Mouse (Mus musculus): ENCODE results near the gene Nme3. TPM values are rescaled to one million over a fixed set of nuclear protein-coding genes. Genes with fewer than 3 reads are reported as not detected.
A peak's percentile ranks its signal among the peaks of the same experiment; 100 is the strongest.
"Not testable (repeated sequence)": the region's sequence is repeated elsewhere in the genome, so short reads cannot be mapped to it uniquely, and the experiment has no call there.

The Nme3 gene
- total and polyA plus RNA-seq, 2 experiments from 2014 or later = 67.0 to 92.6 TPM

GRCm38 (mm10) chr17:24935666-24936065, 39.4 kb downstream of the Nme3 start:
- Histone ChIP-seq H3K4me2 (ENCODE audit: low read depth, low read length) (peak overlapping the region; percentile 77), H3K4me3 (ENCODE audit: low read length) (peak overlapping the region; percentile 83), H3K9me3 (ENCODE audit: low read length) (no peaks in the 10 kb centered on the region), H3K27ac (no peak overlapping the region), H3K9ac (replicated peaks; ENCODE audit: low read length) (peak overlapping the region; percentile 83), H3K27me3 (ENCODE audit: insufficient read depth, low read length) (no peaks in the 10 kb centered on the region), H3K4me1 (ENCODE audit: insufficient read depth, low read length) (peaks cover 13% of the 10 kb centered on the region), H3K36me3 (ENCODE audit: insufficient read depth, low read length) (no peaks in the 10 kb centered on the region)
- ATAC-seq (no peak), DNase-seq (ENCODE audit: low spot score) (no peak)
- TF ChIP-seq CTCF (IDR thresholded peaks at IDR 0.05; ENCODE audit: low read depth) = no peak

GRCm38 (mm10) chr17:24936259-24937237, 40.2 kb downstream of the Nme3 start, which contains the start of gene Mapk8ip3:
Mapk8ip3 (minus strand) TSS chr17:24936977.
- Histone ChIP-seq H3K27ac (peak within 1 kb of the TSS; percentile 92), H3K9me3 (ENCODE audit: low read length) (no peaks in the 10 kb centered on the region), H3K36me3 (ENCODE audit: insufficient read depth, low read length) (no peaks in the 10 kb centered on the region), H3K9ac (replicated peaks; ENCODE audit: low read length) (peak within 1 kb of the TSS; percentile 83), H3K27me3 (ENCODE audit: insufficient read depth, low read length) (no peaks in the 10 kb centered on the region), H3K4me3 (ENCODE audit: low read length) (peak within 1 kb of the TSS; percentile 83), H3K4me2 (ENCODE audit: low read depth, low read length) (peak within 1 kb of the TSS; percentile 77), H3K4me1 (ENCODE audit: insufficient read depth, low read length) (peaks cover 13% of the 10 kb centered on the region)
- DNase-seq (ENCODE audit: low spot score) = peak; percentile 97
- under 1% methylated on average over 78 of the region's 78 CpGs for WGBS
- peak; percentile 98 for ATAC-seq
- peak; percentile 32 for TF ChIP-seq CTCF (IDR thresholded peaks at IDR 0.05; ENCODE audit: low read depth)

DNA sequence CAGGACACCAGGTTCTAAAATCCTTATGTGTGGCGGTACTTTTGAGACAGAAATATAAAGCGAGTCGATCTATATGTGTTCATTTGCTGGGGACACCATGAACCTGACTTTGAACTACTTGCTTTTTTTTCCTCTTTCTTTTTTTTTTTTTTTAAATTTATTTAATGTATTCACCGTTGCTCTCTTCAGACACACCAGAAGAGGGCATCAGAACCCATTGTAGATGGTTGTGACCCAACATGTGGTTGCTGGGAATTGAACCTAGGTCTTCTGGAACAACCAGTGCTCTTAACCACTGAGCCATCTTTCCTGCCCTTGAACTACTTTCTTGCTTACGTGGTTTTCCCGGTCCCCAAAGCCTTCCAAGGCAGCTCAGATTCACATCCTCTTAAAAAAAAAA, 41.0 kb downstream of the Nme3 start:
- 44% methylated on average over 6 of the region's 6 CpGs for WGBS
- Histone ChIP-seq H3K27me3 (ENCODE audit: insufficient read depth, low read length) (no peaks in the 10 kb centered on the region), H3K4me2 (ENCODE audit: low read depth, low read length) (peak overlapping the region; percentile 77), H3K9ac (replicated peaks; ENCODE audit: low read length) (peak overlapping the region; percentile 83), H3K27ac (peak overlapping the region; percentile 92), H3K36me3 (ENCODE audit: insufficient read depth, low read length) (no peaks in the 10 kb centered on the region), H3K4me1 (ENCODE audit: insufficient read depth, low read length) (peaks cover 13% of the 10 kb centered on the region), H3K4me3 (ENCODE audit: low read length) (peak overlapping the region; percentile 83), H3K9me3 (ENCODE audit: low read length) (no peaks in the 10 kb centered on the region)
- ATAC-seq = no peak
- peak; percentile 46 for TF ChIP-seq CTCF (IDR thresholded peaks at IDR 0.05; ENCODE audit: low read depth)
- no peak for DNase-seq (ENCODE audit: low spot score)

DNA sequence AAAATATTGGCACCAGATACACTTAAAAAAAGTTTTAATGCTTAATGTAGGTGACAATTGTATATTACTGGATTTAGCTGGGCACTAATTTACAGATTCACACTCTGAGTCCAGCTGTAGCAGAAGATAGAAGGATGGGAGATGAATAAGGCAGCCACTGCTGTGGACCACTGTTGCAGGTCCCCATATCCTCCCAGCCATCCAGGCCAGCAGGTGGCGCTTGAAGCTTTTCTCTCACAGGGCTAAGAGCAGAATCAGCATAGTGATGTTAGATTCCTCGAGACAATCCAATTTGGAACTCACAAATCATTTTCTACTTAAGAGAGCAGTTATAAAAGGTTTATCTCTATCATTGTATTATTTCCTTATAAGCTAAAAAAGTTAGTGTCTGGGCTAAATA, 46.2 kb downstream of the Nme3 start:
- TF ChIP-seq CTCF (IDR thresholded peaks at IDR 0.05; ENCODE audit: low read depth) = peak; percentile 72
- not testable (repeated sequence) for H3K27ac ChIP-seq; H3K27me3 ChIP-seq (ENCODE audit: insufficient read depth, low read length); H3K36me3 ChIP-seq (ENCODE audit: insufficient read depth, low read length); H3K4me3 ChIP-seq (ENCODE audit: low read length); H3K4me2 ChIP-seq (ENCODE audit: low read depth, low read length); H3K9me3 ChIP-seq (ENCODE audit: low read length); H3K9ac ChIP-seq (replicated peaks; ENCODE audit: low read length); H3K4me1 ChIP-seq (ENCODE audit: insufficient read depth, low read length)
- 17% methylated on average over 2 of the region's 2 CpGs for WGBS
- ATAC-seq (peak; percentile 77), DNase-seq (ENCODE audit: low spot score) (peak; percentile 15)

- ATAC-seq (no peak), DNase-seq (ENCODE audit: low spot score) (no peak)
- TF ChIP-seq CTCF (IDR thresholded peaks at IDR 0.05; ENCODE audit: low read depth) = no peak
- Histone ChIP-seq H3K36me3 (ENCODE audit: insufficient read depth, low read length) (peaks cover 13% of the 10 kb centered on the region), H3K9me3 (ENCODE audit: low read length) (no peaks in the 10 kb centered on the region), H3K27me3 (ENCODE audit: insufficient read depth, low read length) (no peaks in the 10 kb centered on the region), H3K4me1 (ENCODE audit: insufficient read depth, low read length) (no peaks in the 10 kb centered on the region), H3K4me2 (ENCODE audit: low read depth, low read length) (no peak overlapping the region), H3K27ac (no peak overlapping the region), H3K9ac (replicated peaks; ENCODE audit: low read length) (no peak overlapping the region), H3K4me3 (ENCODE audit: low read length) (no peak overlapping the region)
- WGBS = 88% methylated on average over 7 of the region's 7 CpGs
These were observed 46.7 kb downstream of the Nme3 start for GRCm38 (mm10) chr17:24943036-24943435.

- H3K4me2 ChIP-seq (ENCODE audit: low read depth, low read length); H3K27me3 ChIP-seq (ENCODE audit: insufficient read depth, low read length); H3K4me3 ChIP-seq (ENCODE audit: low read length); H3K27ac ChIP-seq; ATAC-seq; H3K9me3 ChIP-seq (ENCODE audit: low read length); H3K9ac ChIP-seq (replicated peaks; ENCODE audit: low read length); H3K4me1 ChIP-seq (ENCODE audit: insufficient read depth, low read length); DNase-seq (ENCODE audit: low spot score): not testable (repeated sequence)
- peaks cover 19% of the 10 kb centered on the region for H3K36me3 ChIP-seq (ENCODE audit: insufficient read depth, low read length)
- WGBS = 85% methylated on average over 1 of the region's 1 CpGs
These were observed 47.3 kb downstream of the Nme3 start for GRCm38 (mm10) chr17:24943589-24943988.

Other genes with a start within 250 kb of the Nme3 start
- gene Slc9a3r2, start 246.2 kb upstream of the Nme3 start, total RNA-seq (2014; rRNA removed) = 72.8 and 91.1 TPM in 2 replicates
- 57.6 and 60.6 TPM in 2 replicates for gene Slc9a3r2, start 246.2 kb upstream of the Nme3 start, polyA plus RNA-seq (2015; fragmentation: Nextera tagmentation; extraction: Ambion mirVana)
- 0.78 TPM in 1 of 2 replicates, not detected in the other for gene Npw, start 238.0 kb upstream of the Nme3 start, total RNA-seq (2014; rRNA removed)
- gene Npw, start 238.0 kb upstream of the Nme3 start, polyA plus RNA-seq (2015; fragmentation: Nextera tagmentation; extraction: Ambion mirVana) = 0.65 and 0.81 TPM in 2 replicates
- 40.9 and 47.0 TPM in 2 replicates for gene Zfp598, start 226.8 kb upstream of the Nme3 start, total RNA-seq (2014; rRNA removed)
- gene Zfp598, start 226.8 kb upstream of the Nme3 start, polyA plus RNA-seq (2015; fragmentation: Nextera tagmentation; extraction: Ambion mirVana) = 14.2 and 14.6 TPM in 2 replicates
- 331 and 347 TPM in 2 replicates for gene Syngr3, start 206.5 kb upstream of the Nme3 start, total RNA-seq (2014; rRNA removed)
- 280 and 294 TPM in 2 replicates for gene Syngr3, start 206.5 kb upstream of the Nme3 start, polyA plus RNA-seq (2015; fragmentation: Nextera tagmentation; extraction: Ambion mirVana)
- gene Gfer, start 200.3 kb upstream of the Nme3 start, total RNA-seq (2014; rRNA removed) = 21.1 and 26.1 TPM in 2 replicates
- gene Gfer, start 200.3 kb upstream of the Nme3 start, polyA plus RNA-seq (2015; fragmentation: Nextera tagmentation; extraction: Ambion mirVana) = 39.7 and 41.4 TPM in 2 replicates
- 6.1 and 8.1 TPM in 2 replicates for gene Noxo1, start 200.3 kb upstream of the Nme3 start, total RNA-seq (2014; rRNA removed)
- gene Noxo1, start 200.3 kb upstream of the Nme3 start, polyA plus RNA-seq (2015; fragmentation: Nextera tagmentation; extraction: Ambion mirVana) = 1.4 and 2.2 TPM in 2 replicates
- 53.2 and 55.2 TPM in 2 replicates for gene Tbl3, start 188.8 kb upstream of the Nme3 start, total RNA-seq (2014; rRNA removed)
- gene Tbl3, start 188.8 kb upstream of the Nme3 start, polyA plus RNA-seq (2015; fragmentation: Nextera tagmentation; extraction: Ambion mirVana) = 43.5 and 49.2 TPM in 2 replicates
- gene Rnf151, start 178.4 kb upstream of the Nme3 start, total RNA-seq (2014; rRNA removed) = not detected in 2 replicates
- gene Rnf151, start 178.4 kb upstream of the Nme3 start, polyA plus RNA-seq (2015; fragmentation: Nextera tagmentation; extraction: Ambion mirVana) = not detected in 2 replicates
- 2,181 and 2,600 TPM in 2 replicates for gene Rps2, start 178.4 kb upstream of the Nme3 start, total RNA-seq (2014; rRNA removed)
- gene Rps2, start 178.4 kb upstream of the Nme3 start, polyA plus RNA-seq (2015; fragmentation: Nextera tagmentation; extraction: Ambion mirVana) = 809 and 820 TPM in 2 replicates
- gene Ndufb10, start 172.0 kb upstream of the Nme3 start, total RNA-seq (2014; rRNA removed) = 135 and 157 TPM in 2 replicates
- 353 and 356 TPM in 2 replicates for gene Ndufb10, start 172.0 kb upstream of the Nme3 start, polyA plus RNA-seq (2015; fragmentation: Nextera tagmentation; extraction: Ambion mirVana)
- gene Rpl3l, start 168.7 kb upstream of the Nme3 start, total RNA-seq (2014; rRNA removed) = 1.3 TPM in 1 of 2 replicates, not detected in the other
- 0.41 and 0.52 TPM in 2 replicates for gene Rpl3l, start 168.7 kb upstream of the Nme3 start, polyA plus RNA-seq (2015; fragmentation: Nextera tagmentation; extraction: Ambion mirVana)
- 17.0 and 19.6 TPM in 2 replicates for gene Msrb1, start 159.9 kb upstream of the Nme3 start, total RNA-seq (2014; rRNA removed)
- 22.7 and 25.5 TPM in 2 replicates for gene Msrb1, start 159.9 kb upstream of the Nme3 start, polyA plus RNA-seq (2015; fragmentation: Nextera tagmentation; extraction: Ambion mirVana)
- gene Hs3st6, start 143.5 kb upstream of the Nme3 start, total RNA-seq (2014; rRNA removed) = not detected in 2 replicates
- 0.43 and 0.47 TPM in 2 replicates for gene Hs3st6, start 143.5 kb upstream of the Nme3 start, polyA plus RNA-seq (2015; fragmentation: Nextera tagmentation; extraction: Ambion mirVana)
- gene Meiob, start 92.2 kb upstream of the Nme3 start, total RNA-seq (2014; rRNA removed) = not detected in 2 replicates
- 0.10 TPM in 1 of 2 replicates, not detected in the other for gene Meiob, start 92.2 kb upstream of the Nme3 start, polyA plus RNA-seq (2015; fragmentation: Nextera tagmentation; extraction: Ambion mirVana)
- gene Hagh, start 56.4 kb upstream of the Nme3 start, total RNA-seq (2014; rRNA removed) = 64.8 and 93.5 TPM in 2 replicates
- gene Hagh, start 56.4 kb upstream of the Nme3 start, polyA plus RNA-seq (2015; fragmentation: Nextera tagmentation; extraction: Ambion mirVana) = 82.4 and 84.2 TPM in 2 replicates
- gene Fahd1, start 46.1 kb upstream of the Nme3 start, total RNA-seq (2014; rRNA removed) = 16.6 and 25.7 TPM in 2 replicates
- gene Fahd1, start 46.1 kb upstream of the Nme3 start, polyA plus RNA-seq (2015; fragmentation: Nextera tagmentation; extraction: Ambion mirVana) = 20.2 and 22.2 TPM in 2 replicates
- gene Igfals, start 30.5 kb upstream of the Nme3 start, total RNA-seq (2014; rRNA removed) = 0.52 TPM in 1 of 2 replicates, not detected in the other
- gene Igfals, start 30.5 kb upstream of the Nme3 start, polyA plus RNA-seq (2015; fragmentation: Nextera tagmentation; extraction: Ambion mirVana) = 0.18 and 0.29 TPM in 2 replicates
- gene Nubp2, start 10.2 kb upstream of the Nme3 start, total RNA-seq (2014; rRNA removed) = 35.7 and 52.7 TPM in 2 replicates
- gene Nubp2, start 10.2 kb upstream of the Nme3 start, polyA plus RNA-seq (2015; fragmentation: Nextera tagmentation; extraction: Ambion mirVana) = 63.5 and 65.0 TPM in 2 replicates
- gene Spsb3, start 9.9 kb upstream of the Nme3 start, total RNA-seq (2014; rRNA removed) = 122 and 135 TPM in 2 replicates
- 90.6 and 94.9 TPM in 2 replicates for gene Spsb3, start 9.9 kb upstream of the Nme3 start, polyA plus RNA-seq (2015; fragmentation: Nextera tagmentation; extraction: Ambion mirVana)
- gene Eme2, start 1.4 kb upstream of the Nme3 start, total RNA-seq (2014; rRNA removed) = 34.9 and 49.5 TPM in 2 replicates
- gene Eme2, start 1.4 kb upstream of the Nme3 start, polyA plus RNA-seq (2015; fragmentation: Nextera tagmentation; extraction: Ambion mirVana) = 21.4 and 24.3 TPM in 2 replicates
- 37.8 and 58.3 TPM in 2 replicates for gene Mrps34, start 1.4 kb upstream of the Nme3 start, total RNA-seq (2014; rRNA removed)
- gene Mrps34, start 1.4 kb upstream of the Nme3 start, polyA plus RNA-seq (2015; fragmentation: Nextera tagmentation; extraction: Ambion mirVana) = 124 and 136 TPM in 2 replicates
- 165 and 177 TPM in 2 replicates for gene Mapk8ip3, start 40.5 kb downstream of the Nme3 start, total RNA-seq (2014; rRNA removed)
- 62.0 and 62.4 TPM in 2 replicates for gene Mapk8ip3, start 40.5 kb downstream of the Nme3 start, polyA plus RNA-seq (2015; fragmentation: Nextera tagmentation; extraction: Ambion mirVana)
- 57.0 and 61.2 TPM in 2 replicates for gene Jpt2, start 64.2 kb downstream of the Nme3 start, total RNA-seq (2014; rRNA removed)
- gene Jpt2, start 64.2 kb downstream of the Nme3 start, polyA plus RNA-seq (2015; fragmentation: Nextera tagmentation; extraction: Ambion mirVana) = 63.1 and 68.5 TPM in 2 replicates
- 24.4 and 26.7 TPM in 2 replicates for gene Cramp1l, start 119.3 kb downstream of the Nme3 start, total RNA-seq (2014; rRNA removed)
- 3.7 TPM in 2 replicates for gene Cramp1l, start 119.3 kb downstream of the Nme3 start, polyA plus RNA-seq (2015; fragmentation: Nextera tagmentation; extraction: Ambion mirVana)
- 27.0 and 37.3 TPM in 2 replicates for gene Ift140, start 119.6 kb downstream of the Nme3 start, total RNA-seq (2014; rRNA removed)
- 13.1 and 13.4 TPM in 2 replicates for gene Ift140, start 119.6 kb downstream of the Nme3 start, polyA plus RNA-seq (2015; fragmentation: Nextera tagmentation; extraction: Ambion mirVana)
- 15.4 and 21.5 TPM in 2 replicates for gene Tmem204, start 187.1 kb downstream of the Nme3 start, total RNA-seq (2014; rRNA removed)
- gene Tmem204, start 187.1 kb downstream of the Nme3 start, polyA plus RNA-seq (2015; fragmentation: Nextera tagmentation; extraction: Ambion mirVana) = 11.5 and 11.7 TPM in 2 replicates
- 46.9 and 59.3 TPM in 2 replicates for gene Telo2, start 219.5 kb downstream of the Nme3 start, total RNA-seq (2014; rRNA removed)
- 32.5 and 33.1 TPM in 2 replicates for gene Telo2, start 219.5 kb downstream of the Nme3 start, polyA plus RNA-seq (2015; fragmentation: Nextera tagmentation; extraction: Ambion mirVana)
- 0.63 TPM in 1 of 2 replicates, not detected in the other for gene Ptx4, start 224.3 kb downstream of the Nme3 start, total RNA-seq (2014; rRNA removed)
- 0.21 and 0.26 TPM in 2 replicates for gene Ptx4, start 224.3 kb downstream of the Nme3 start, polyA plus RNA-seq (2015; fragmentation: Nextera tagmentation; extraction: Ambion mirVana)
- gene Clcn7, start 236.9 kb downstream of the Nme3 start, total RNA-seq (2014; rRNA removed) = 34.9 and 40.6 TPM in 2 replicates
- 22.9 and 23.3 TPM in 2 replicates for gene Clcn7, start 236.9 kb downstream of the Nme3 start, polyA plus RNA-seq (2015; fragmentation: Nextera tagmentation; extraction: Ambion mirVana)

Measured in hindbrain, postnatal 0 days (tissue).